Mouse (Mus musculus) liver, embryonic 13.5 days (tissue): ENCODE measurements around the gene Gpr180. TPM values are rescaled to one million over a fixed set of nuclear protein-coding genes. Genes with fewer than 3 reads are reported as not detected.
"Not testable (repeated sequence)": the region's sequence is repeated elsewhere in the genome, so short reads cannot be mapped to it uniquely, and the experiment has no call there.

Source experiments
- ATAC-seq: fragments of 200-750 bp; cut with Nextera tagmentation; 2 replicates; pipeline ENCODE4 v1.8.0; 2017; ENCODE audit warnings: low read depth, mild to moderate bottlenecking, moderate number of reproducible peaks, moderate library complexity
- DNase-seq: peaks from one replicate; pipeline ENCODE4 v3.0.0; 2022
- H3K27ac ChIP-seq: fragments of 300-500 bp; sonication (generic); 2 replicates; pipeline ENCODE4 v1.5.1; 2015; ENCODE audit warnings: moderate library complexity, mild to moderate bottlenecking, inconsistent platforms
- H3K27me3 ChIP-seq: fragments of 300-500 bp; sonication (generic); 2 replicates; pipeline ENCODE4 v1.6.1; 2015; ENCODE audit warnings: mild to moderate bottlenecking, inconsistent platforms
- H3K36me3 ChIP-seq: fragments of 300-500 bp; sonication (generic); 2 replicates; pipeline ENCODE4 v1.6.1; 2015; ENCODE audit warnings: mild to moderate bottlenecking, inconsistent platforms
- H3K4me1 ChIP-seq: fragments of 300-500 bp; sonication (generic); replicated peaks from 2 replicates; pipeline ENCODE4 v1.6.1; 2015; ENCODE audit warnings: inconsistent platforms
- H3K4me2 ChIP-seq: fragments of 300-500 bp; sonication (generic); 2 replicates; pipeline ENCODE4 v1.6.1; 2015; ENCODE audit warnings: inconsistent platforms, mild to moderate bottlenecking, moderate library complexity
- H3K4me3 ChIP-seq: fragments of 300-500 bp; sonication (generic); replicated peaks from 2 replicates; pipeline ENCODE4 v1.5.1; 2015; ENCODE audit warnings: mild to moderate bottlenecking, inconsistent platforms
- H3K9ac ChIP-seq: fragments of 300-500 bp; sonication (generic); 2 replicates; pipeline ENCODE4 v1.6.1; 2015; ENCODE audit warnings: mild to moderate bottlenecking, inconsistent platforms
- H3K9me3 ChIP-seq: fragments of 300-500 bp; sonication (generic); replicated peaks from 2 replicates; pipeline ENCODE4 v1.6.1; 2016; ENCODE audit warnings: inconsistent platforms
- WGBS: fragments of 180-500 bp; shearing (Covaris S2); methylation state at CpG from one replicate; pipeline ENCODE4 v1.1.7; 2015; ENCODE audit not compliant: insufficient replicate concordance; 5-methylcytosine and 5-hydroxymethylcytosine counted together
- polyA plus RNA-seq: library from polyadenylated mRNA; unstranded; fragments of >200 nt; fragmentation: Nextera tagmentation; extraction: Ambion mirVana; gene quantifications from 2 replicates; pipeline ENCODE4 v1.2.1, GENCODE M21; 2015

Gene Gpr180
- 13.8 and 14.7 TPM in 2 replicates for polyA plus RNA-seq

GRCm38 (mm10) chr14:118136744-118137452 lies at the start of gene Gpr180:
TSS of gene Gpr180 (plus strand) at chr14:118137158.
- H3K4me2 ChIP-seq: peak within 1 kb of the TSS; percentile 96
- ATAC-seq: peak; percentile 93
- peaks cover 35% of the 10 kb centered on the region for H3K4me1 ChIP-seq
- WGBS: under 1% methylated on average over 77 of the region's 77 CpGs
- H3K9ac ChIP-seq: peak within 1 kb of the TSS; percentile 85
- peak within 1 kb of the TSS; percentile 55 for H3K27ac ChIP-seq
- peaks cover 22% of the 10 kb centered on the region for H3K36me3 ChIP-seq
- no peaks in the 10 kb centered on the region for H3K9me3 ChIP-seq
- no peaks in the 10 kb centered on the region for H3K27me3 ChIP-seq
- DNase-seq: peak; percentile 93
- peak within 1 kb of the TSS; percentile 76 for H3K4me3 ChIP-seq

- no peaks in the 10 kb centered on the region for H3K9me3 ChIP-seq
- 13% methylated on average over 22 of the region's 22 CpGs for WGBS
- DNase-seq: peak; percentile 45
- peak overlapping the region; percentile 72 for H3K4me3 ChIP-seq
- ATAC-seq: peak; percentile 77
- H3K9ac ChIP-seq: peak overlapping the region; percentile 73
- 0 out of 2 replicates have a peak overlapping the region, but pooled peaks have one; percentile 27 for H3K27ac ChIP-seq
- no peaks in the 10 kb centered on the region for H3K27me3 ChIP-seq
- H3K36me3 ChIP-seq: no peaks in the 10 kb centered on the region
- H3K4me2 ChIP-seq: peak overlapping the region; percentile 82
- H3K4me1 ChIP-seq: peaks cover 14% of the 10 kb centered on the region
Observed at GRCm38 (mm10) chr14:118088437-118089207, 48.3 kb upstream of the Gpr180 start.

GRCm38 (mm10) chr14:118089215-118089805 lies 47.6 kb upstream of the Gpr180 start:
- under 1% methylated on average over 44 of the region's 44 CpGs for WGBS
- DNase-seq (peak; percentile 79), ATAC-seq (peak; percentile 82)
- Histone ChIP-seq H3K4me3 (peak overlapping the region; percentile 72), H3K36me3 (no peaks in the 10 kb centered on the region), H3K27ac (0 out of 2 replicates have a peak overlapping the region, but pooled peaks have one; percentile 27), H3K4me2 (peak overlapping the region; percentile 82), H3K9me3 (no peaks in the 10 kb centered on the region), H3K27me3 (no peaks in the 10 kb centered on the region), H3K9ac (peak overlapping the region; percentile 73), H3K4me1 (peaks cover 14% of the 10 kb centered on the region)

GRCm38 (mm10) chr14:118089806-118090392 lies 47.1 kb upstream of the Gpr180 start:
- WGBS: 1% methylated on average over 18 of the region's 18 CpGs
- Histone ChIP-seq H3K4me1 (peaks cover 14% of the 10 kb centered on the region), H3K36me3 (no peaks in the 10 kb centered on the region), H3K4me3 (peak overlapping the region; percentile 72), H3K27me3 (no peaks in the 10 kb centered on the region), H3K27ac (no peak overlapping the region), H3K4me2 (peak overlapping the region; percentile 82), H3K9me3 (no peaks in the 10 kb centered on the region), H3K9ac (peak overlapping the region; percentile 73)
- ATAC-seq: peak; percentile 27
- peak; percentile 38 for DNase-seq

- WGBS: 58% methylated on average over 2 of the region's 2 CpGs
- no peaks in the 10 kb centered on the region for H3K27me3 ChIP-seq
- no peak overlapping the region for H3K9ac ChIP-seq
- DNase-seq (no peak), ATAC-seq (peak; percentile 53; the same call in 1 of the 2 replicates)
- H3K27ac ChIP-seq: no peak overlapping the region
- no peak overlapping the region for H3K4me2 ChIP-seq
- H3K4me1 ChIP-seq: peaks cover 11% of the 10 kb centered on the region
- H3K4me3 ChIP-seq: no peak overlapping the region
- H3K9me3 ChIP-seq: no peaks in the 10 kb centered on the region
- no peaks in the 10 kb centered on the region for H3K36me3 ChIP-seq
Observed at GRCm38 (mm10) chr14:118098265-118098664, 38.7 kb upstream of the Gpr180 start.

GRCm38 (mm10) chr14:118101227-118101990 lies 35.5 kb upstream of the Gpr180 start:
- Histone ChIP-seq H3K4me1 (peaks cover 14% of the 10 kb centered on the region), H3K36me3 (no peaks in the 10 kb centered on the region), H3K4me2 (no peak overlapping the region), H3K27ac (no peak overlapping the region), H3K27me3 (no peaks in the 10 kb centered on the region), H3K9me3 (no peaks in the 10 kb centered on the region), H3K9ac (no peak overlapping the region), H3K4me3 (no peak overlapping the region)
- ATAC-seq: no peak
- DNase-seq: no peak
- WGBS: 65% methylated on average over 14 of the region's 14 CpGs

GRCm38 (mm10) chr14:118107479-118107878 lies 29.5 kb upstream of the Gpr180 start:
- not testable (repeated sequence) for H3K27me3 ChIP-seq, DNase-seq, H3K27ac ChIP-seq, H3K9ac ChIP-seq, H3K4me2 ChIP-seq, H3K4me3 ChIP-seq, H3K9me3 ChIP-seq
- peaks cover 19% of the 10 kb centered on the region for H3K36me3 ChIP-seq
- 83% methylated on average over 2 of the region's 2 CpGs for WGBS
- peak; percentile 76 for ATAC-seq
- H3K4me1 ChIP-seq: peaks cover 18% of the 10 kb centered on the region

- H3K4me3 ChIP-seq: no peak overlapping the region
- peaks cover 2% of the 10 kb centered on the region for H3K4me1 ChIP-seq
- no peak overlapping the region for H3K4me2 ChIP-seq
- H3K27me3 ChIP-seq: no peaks in the 10 kb centered on the region
- peaks cover 71% of the 10 kb centered on the region for H3K36me3 ChIP-seq
- no peak overlapping the region for H3K9ac ChIP-seq
- no peak for ATAC-seq
- no peaks in the 10 kb centered on the region for H3K9me3 ChIP-seq
- 81% methylated on average over 6 of the region's 6 CpGs for WGBS
- H3K27ac ChIP-seq: no peak overlapping the region
- DNase-seq: no peak
Observed at GRCm38 (mm10) chr14:118113116-118113515, 23.8 kb upstream of the Gpr180 start.

GRCm38 (mm10) chr14:118124129-118124528 lies 12.8 kb upstream of the Gpr180 start:
- H3K27ac ChIP-seq: no peak overlapping the region
- no peak overlapping the region for H3K9ac ChIP-seq
- peaks cover 69% of the 10 kb centered on the region for H3K36me3 ChIP-seq
- no peaks in the 10 kb centered on the region for H3K9me3 ChIP-seq
- H3K4me2 ChIP-seq: no peak overlapping the region
- no peak for ATAC-seq
- no peak for DNase-seq
- no peak overlapping the region for H3K4me3 ChIP-seq
- WGBS: 47% methylated on average over 5 of the region's 5 CpGs
- peaks cover 5% of the 10 kb centered on the region for H3K4me1 ChIP-seq
- no peaks in the 10 kb centered on the region for H3K27me3 ChIP-seq

- DNase-seq: no peak
- H3K36me3 ChIP-seq: peaks cover 67% of the 10 kb centered on the region
Observed at GRCm38 (mm10) chr14:118124771-118125170, 12.2 kb upstream of the Gpr180 start.

More at GRCm38 (mm10) chr14:118124771-118125170, 12.2 kb upstream of the Gpr180 start:
- peaks cover 5% of the 10 kb centered on the region for H3K4me1 ChIP-seq
- no peaks in the 10 kb centered on the region for H3K9me3 ChIP-seq
- H3K4me2 ChIP-seq: no peak overlapping the region
- H3K27ac ChIP-seq: no peak overlapping the region
- H3K27me3 ChIP-seq: no peaks in the 10 kb centered on the region
- 73% methylated on average over 4 of the region's 4 CpGs for WGBS
- no peak overlapping the region for H3K9ac ChIP-seq
- ATAC-seq: no peak
- H3K4me3 ChIP-seq: no peak overlapping the region
